Mouse (Mus musculus) layer of hippocampus, adult 9-10 months (tissue): Measurements from ENCODE around the gene Tufm.

Experiments
- DNase-seq: peaks from one replicate; pipeline ENCODE4 v3.0.0; 2022; ENCODE audit warnings: low spot score

Gene Tufm

GRCm38 (mm10) chr7:126501684-126502022, 14.5 kb downstream of the Tufm start:
- DNase-seq: no peak

- DNase-seq: peak; percentile 86
These were observed 15.0 kb downstream of the Tufm start for GRCm38 (mm10) chr7:126502023-126502741.

GRCm38 (mm10) chr7:126502751-126503150, 15.6 kb downstream of the Tufm start:
- DNase-seq: no peak

GRCm38 (mm10) chr7:126503273-126503878, 16.2 kb downstream of the Tufm start, which contains the start of gene Atxn2l:
Atxn2l (minus strand) TSS chr7:126503437.
- peak; percentile 91 for DNase-seq

- DNase-seq: peak; percentile 27
These were observed 17.8 kb downstream of the Tufm start for GRCm38 (mm10) chr7:126504913-126505312.

DNA sequence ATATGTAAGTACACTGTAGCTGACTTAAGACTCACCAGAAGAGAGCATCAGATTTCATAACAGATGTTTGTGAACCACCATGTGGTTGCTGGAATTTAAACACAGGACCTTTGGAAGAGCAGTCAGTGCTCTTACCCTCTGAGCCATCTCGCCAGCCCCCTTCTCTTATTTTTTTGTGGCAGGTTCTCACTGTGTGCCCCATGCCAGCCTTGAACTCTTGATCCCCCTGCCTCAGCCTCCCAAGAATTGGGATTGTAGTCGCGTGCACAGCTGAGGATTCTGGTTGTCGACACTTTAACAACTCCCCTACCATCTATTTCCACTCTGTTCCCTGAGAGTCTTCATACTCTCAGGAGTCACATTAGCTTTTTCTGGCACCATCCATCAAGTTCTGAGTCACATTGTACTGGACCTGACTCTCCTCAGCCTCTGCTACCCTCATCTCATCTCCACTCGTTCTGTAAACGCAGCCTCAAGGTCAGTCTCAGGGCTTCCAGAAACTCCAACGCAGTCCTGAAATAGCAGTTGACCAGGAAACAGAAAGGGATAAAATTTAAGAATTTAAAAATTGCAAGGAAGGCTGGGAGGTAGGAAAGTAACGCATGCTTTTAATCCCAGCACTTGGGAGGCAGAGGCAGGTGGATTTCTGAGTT, 20.1 kb downstream of the Tufm start:
- DNase-seq: no peak

- DNase-seq: no peak
These were observed 24.1 kb downstream of the Tufm start for GRCm38 (mm10) chr7:126511287-126511686.

- DNase-seq: no peak
These were observed 31.2 kb downstream of the Tufm start for GRCm38 (mm10) chr7:126518261-126518941.

GRCm38 (mm10) chr7:126519513-126519912, 32.4 kb downstream of the Tufm start:
- no peak for DNase-seq

GRCm38 (mm10) chr7:126523316-126523715, 36.2 kb downstream of the Tufm start:
- DNase-seq: no peak

DNA sequence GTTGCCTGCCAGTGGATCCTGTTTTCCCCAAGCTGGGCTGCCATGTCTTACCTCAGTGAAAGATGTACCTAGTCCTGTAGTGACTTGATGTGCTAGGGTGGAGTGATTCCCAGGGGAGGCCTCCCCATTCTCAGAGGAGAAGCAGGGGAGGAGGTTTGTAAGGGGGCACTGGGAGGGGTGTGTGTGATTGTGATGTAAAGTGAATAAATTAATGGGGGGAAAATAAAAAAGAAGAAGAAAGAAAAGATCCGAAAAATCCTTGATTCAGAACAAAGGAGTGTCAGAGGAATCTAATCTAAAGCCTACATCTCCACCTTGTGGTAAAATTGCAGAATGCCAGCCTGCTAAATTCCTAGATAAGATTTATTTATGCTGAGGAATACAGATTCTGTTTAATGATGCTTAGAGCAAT, 41.0 kb downstream of the Tufm start:
- DNase-seq: peak; percentile 67

GRCm38 (mm10) chr7:126533434-126533833, 46.3 kb downstream of the Tufm start:
- no peak for DNase-seq

GRCm38 (mm10) chr7:126535766-126536165, 48.6 kb downstream of the Tufm start:
- DNase-seq: no peak

GRCm38 (mm10) chr7:126536466-126536865, 49.3 kb downstream of the Tufm start:
- DNase-seq: no peak

DNA sequence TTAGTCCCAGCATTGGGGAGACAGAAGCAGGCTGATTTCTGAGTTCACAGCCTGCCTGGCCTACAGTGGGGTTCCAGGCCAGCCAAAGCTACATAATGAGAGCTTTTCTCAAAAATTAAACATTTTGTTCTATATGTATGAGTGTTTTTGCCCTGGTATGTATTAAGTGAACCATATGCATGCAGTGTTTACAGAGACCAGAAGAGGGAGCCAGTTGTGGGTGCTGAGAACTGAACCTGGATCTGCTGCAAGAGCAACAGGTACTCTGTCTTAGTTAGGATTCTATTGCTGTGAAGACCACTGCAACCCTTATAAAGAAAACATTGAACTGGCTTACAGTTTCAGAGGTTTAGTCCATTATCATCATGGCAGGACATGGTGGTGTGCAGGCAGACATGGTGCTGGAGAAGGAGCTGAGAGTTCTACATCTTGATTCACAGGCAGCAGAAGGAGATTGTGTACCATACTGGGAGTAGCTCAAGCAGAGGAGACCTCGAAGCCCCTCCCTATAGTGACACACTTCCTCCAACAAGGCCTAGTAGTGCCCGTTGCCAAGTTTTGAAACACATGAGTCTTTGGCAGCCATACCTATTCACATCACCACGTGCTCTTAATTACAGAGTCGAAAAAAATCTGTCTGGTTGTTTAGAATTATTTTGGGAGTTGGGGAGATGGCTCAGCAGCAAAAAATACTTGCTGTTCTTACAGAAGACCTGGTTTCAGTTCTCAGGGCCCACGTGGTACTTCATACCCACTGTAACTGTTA, 50.8 kb downstream of the Tufm start:
- DNase-seq: no peak
